In genomic region chr15:12223393-12223792, GRCm38 (mm10) we compare ENCODE assay signal across 25 mouse cellular contexts. TPM values are rescaled to one million over a fixed set of nuclear protein-coding genes. Genes with fewer than 3 reads are reported as not detected.
DNase-seq lines count a peak whose midpoint lies in the region; ATAC-seq and TF ChIP-seq lines count a peak whose summit lies in the region.
"Had no signal": no experiment of that assay in that cellular context is flagged by ENCODE, and none has a peak within 500 bp of the region (broad histone marks: within the 10 kb centered on the region; RNA-seq: fewer than 3 reads in every experiment).

No protein-coding gene starts in this region.

- DNase-seq in heart, adult 11 months: peak; percentile 86
- DNase-seq in heart, adult 2 months: no peak
- no peak for DNase-seq in hindbrain, embryonic 11.5 days (ENCODE audit: low spot score)
- no peak for DNase-seq in midbrain, embryonic 10.5 days (ENCODE audit: low spot score)
- no peak for DNase-seq in midbrain, postnatal 0 days (ENCODE audit: low spot score)
- DNase-seq: adrenal gland, adult 8-10 months; adrenal gland, postnatal 14 days; adrenal gland, postnatal 36 days; B cell, adult 2 months; cerebellum, adult 11-12 months; cerebellum, adult 2 months; cerebellum, adult 9-10 months; cerebellum, postnatal 10 days; cerebellum, postnatal 25 days had no signal

- H3K36me3 ChIP-seq in heart, adult 2 months (ENCODE audit: control insufficient read depth, insufficient read depth, low read length): no peaks in the 10 kb centered on the region
- H3K36me3 ChIP-seq in hindbrain, embryonic 11.5 days (ENCODE audit: control insufficient read depth, insufficient read depth, low read length): no peaks in the 10 kb centered on the region
- H3K36me3 ChIP-seq in hindbrain, embryonic 13.5 days: no peaks in the 10 kb centered on the region
- H3K36me3 ChIP-seq in midbrain, embryonic 10.5 days: no peaks in the 10 kb centered on the region
- H3K36me3 ChIP-seq in midbrain, embryonic 15.5 days (replicated peaks): no peaks in the 10 kb centered on the region
- no peaks in the 10 kb centered on the region for H3K36me3 ChIP-seq in midbrain, embryonic 12.5 days
- no peaks in the 10 kb centered on the region for H3K36me3 ChIP-seq in midbrain, postnatal 0 days (ENCODE audit: insufficient read depth, low read length)
- H3K36me3 ChIP-seq: embryonic facial prominence, embryonic 10.5 days; embryonic facial prominence, embryonic 12.5 days had no signal

- peaks cover 13% of the 10 kb centered on the region for H3K79me2 ChIP-seq in heart, adult 2 months (replicated peaks; ENCODE audit: control insufficient read depth, insufficient read depth, low read length)

- intact Hi-C loops in heart, adult 2 months (cut with DNase I): no loop called here

- H3K27ac ChIP-seq in heart, adult 2 months: no peak overlapping the region
- H3K27ac ChIP-seq in hindbrain, embryonic 11.5 days (ENCODE audit: low read depth, low read length): 0 out of 2 replicates have a peak overlapping the region, but pooled peaks have one; percentile 17
- no peak overlapping the region for H3K27ac ChIP-seq in hindbrain, embryonic 13.5 days
- peak overlapping the region; percentile 68 for H3K27ac ChIP-seq in midbrain, embryonic 10.5 days (replicated peaks)
- no peak overlapping the region for H3K27ac ChIP-seq in midbrain, embryonic 15.5 days
- 0 out of 2 replicates have a peak overlapping the region, but pooled peaks have one; percentile 15 for H3K27ac ChIP-seq in midbrain, embryonic 12.5 days (replicated peaks)
- no peak overlapping the region for H3K27ac ChIP-seq in midbrain, postnatal 0 days (ENCODE audit: low read depth, low read length)
- H3K27ac ChIP-seq: embryonic facial prominence, embryonic 10.5 days; forebrain, embryonic 13.5 days had no signal

- TF ChIP-seq POLR2A in heart, adult 2 months (IDR thresholded peaks at IDR 0.05; ENCODE audit: insufficient read depth, low read depth, low read length): no peak

- no peaks in the 10 kb centered on the region for H3K27me3 ChIP-seq in heart, adult 2 months (ENCODE audit: control insufficient read depth, insufficient read depth, low read length)
- no peaks in the 10 kb centered on the region for H3K27me3 ChIP-seq in hindbrain, embryonic 11.5 days (ENCODE audit: control insufficient read depth, insufficient read depth, low read length)
- no peaks in the 10 kb centered on the region for H3K27me3 ChIP-seq in hindbrain, embryonic 13.5 days
- H3K27me3 ChIP-seq in midbrain, embryonic 10.5 days (ENCODE audit: low read depth, poor library complexity, severe bottlenecking): no peaks in the 10 kb centered on the region
- H3K27me3 ChIP-seq in midbrain, embryonic 15.5 days (replicated peaks): no peaks in the 10 kb centered on the region
- H3K27me3 ChIP-seq in midbrain, embryonic 12.5 days: no peaks in the 10 kb centered on the region
- H3K27me3 ChIP-seq in midbrain, postnatal 0 days (ENCODE audit: insufficient read depth, low read length): no peaks in the 10 kb centered on the region
- H3K27me3 ChIP-seq: CH12.LX; embryonic facial prominence, embryonic 12.5 days; forebrain, embryonic 13.5 days; Patski had no signal

- no peak overlapping the region for H3K9ac ChIP-seq in heart, adult 2 months (ENCODE audit: low read depth, low read length)
- no peak overlapping the region for H3K9ac ChIP-seq in hindbrain, embryonic 11.5 days (ENCODE audit: low read depth, low read length)
- H3K9ac ChIP-seq in hindbrain, embryonic 13.5 days: no peak overlapping the region
- no peak overlapping the region for H3K9ac ChIP-seq in midbrain, embryonic 15.5 days
- H3K9ac ChIP-seq in midbrain, embryonic 12.5 days (replicated peaks): no peak overlapping the region
- H3K9ac ChIP-seq in midbrain, postnatal 0 days (replicated peaks; ENCODE audit: low read length, poor library complexity, severe bottlenecking): no peak overlapping the region
- H3K9ac ChIP-seq: embryonic facial prominence, embryonic 12.5 days had no signal

- 86% methylated on average over 6 of the region's 6 CpGs for WGBS in heart, adult 2 months
- 47% methylated on average over 6 of the region's 6 CpGs for whole genome bisulfite sequencing in hindbrain, embryonic 11.5 days
- WGBS in hindbrain, embryonic 13.5 days: 49% methylated on average over 6 of the region's 6 CpGs
- WGBS in midbrain, embryonic 10.5 days: 70% methylated on average over 6 of the region's 6 CpGs
- WGBS in midbrain, embryonic 15.5 days: 66% methylated on average over 6 of the region's 6 CpGs
- WGBS in midbrain, embryonic 12.5 days: 66% methylated on average over 6 of the region's 6 CpGs
- 61% methylated on average over 6 of the region's 6 CpGs for WGBS in midbrain, postnatal 0 days

- ATAC-seq in hindbrain, embryonic 11.5 days (ENCODE audit: low FRiP score): no peak
- ATAC-seq in hindbrain, embryonic 13.5 days (ENCODE audit: low FRiP score): no peak
- ATAC-seq in midbrain, embryonic 15.5 days (replicated peaks): no peak
- 0 out of 2 replicates have a peak, but pooled peaks have one; percentile 10 for ATAC-seq in midbrain, embryonic 12.5 days (ENCODE audit: low FRiP score, low read depth)
- no peak for ATAC-seq in midbrain, postnatal 0 days (ENCODE audit: low FRiP score)
- ATAC-seq: activated CD4-positive, CD25-positive, alpha-beta regulatory T cell, adult 4 months; CD4-positive, CD25-positive, alpha-beta regulatory T cell, adult 4 months; Patski had no signal

- H3K4me3 ChIP-seq in heart, adult 2 months: no peak overlapping the region
- no peak overlapping the region for H3K4me3 ChIP-seq in hindbrain, embryonic 11.5 days (ENCODE audit: low read depth, low read length)
- H3K4me3 ChIP-seq in hindbrain, embryonic 13.5 days: no peak overlapping the region
- H3K4me3 ChIP-seq in midbrain, embryonic 10.5 days: no peak overlapping the region
- no peak overlapping the region for H3K4me3 ChIP-seq in midbrain, embryonic 15.5 days
- no peak overlapping the region for H3K4me3 ChIP-seq in midbrain, embryonic 12.5 days
- no peak overlapping the region for H3K4me3 ChIP-seq in midbrain, postnatal 0 days (ENCODE audit: low read depth, low read length)
- H3K4me3 ChIP-seq: embryonic facial prominence, embryonic 10.5 days; embryonic facial prominence, embryonic 12.5 days; forebrain, embryonic 13.5 days had no signal

- H3K4me2 ChIP-seq in hindbrain, embryonic 11.5 days (replicated peaks; ENCODE audit: low read depth, low read length): no peak overlapping the region
- no peak overlapping the region for H3K4me2 ChIP-seq in hindbrain, embryonic 13.5 days
- H3K4me2 ChIP-seq in midbrain, embryonic 15.5 days: no peak overlapping the region
- H3K4me2 ChIP-seq in midbrain, embryonic 12.5 days (replicated peaks): no peak overlapping the region
- no peak overlapping the region for H3K4me2 ChIP-seq in midbrain, postnatal 0 days (ENCODE audit: low read depth, low read length, poor library complexity, severe bottlenecking)
- H3K4me2 ChIP-seq: embryonic facial prominence, embryonic 12.5 days; forebrain, embryonic 13.5 days had no signal

- no peak for TF ChIP-seq EP300 in heart, adult 2 months (IDR thresholded peaks at IDR 0.05; ENCODE audit: insufficient read depth, low read depth, low read length)

- H3K4me1 ChIP-seq in heart, adult 2 months (ENCODE audit: control insufficient read depth, insufficient read depth, low read length): peaks cover 29% of the 10 kb centered on the region
- H3K4me1 ChIP-seq in hindbrain, embryonic 11.5 days (replicated peaks; ENCODE audit: control insufficient read depth, insufficient read depth, low read length): peaks cover 2% of the 10 kb centered on the region; the same call in 1 of the 2 replicates
- peaks cover 42% of the 10 kb centered on the region for H3K4me1 ChIP-seq in hindbrain, embryonic 13.5 days (replicated peaks)
- H3K4me1 ChIP-seq in midbrain, embryonic 10.5 days: peaks cover 59% of the 10 kb centered on the region
- H3K4me1 ChIP-seq in midbrain, embryonic 15.5 days: peaks cover 28% of the 10 kb centered on the region
- H3K4me1 ChIP-seq in midbrain, embryonic 12.5 days: peaks cover 27% of the 10 kb centered on the region
- 0 out of 2 replicates have a peak, but pooled peaks cover 4% of the 10 kb centered on the region for H3K4me1 ChIP-seq in midbrain, postnatal 0 days (ENCODE audit: insufficient read depth, low read length)

- no peaks in the 10 kb centered on the region for H3K9me3 ChIP-seq in hindbrain, embryonic 11.5 days (ENCODE audit: control insufficient read depth, low read length)
- H3K9me3 ChIP-seq in hindbrain, embryonic 13.5 days: no peaks in the 10 kb centered on the region
- H3K9me3 ChIP-seq in midbrain, embryonic 10.5 days (replicated peaks): no peaks in the 10 kb centered on the region
- H3K9me3 ChIP-seq in midbrain, embryonic 15.5 days: no peaks in the 10 kb centered on the region
- H3K9me3 ChIP-seq in midbrain, embryonic 12.5 days: no peaks in the 10 kb centered on the region
- no peaks in the 10 kb centered on the region for H3K9me3 ChIP-seq in midbrain, postnatal 0 days (ENCODE audit: low read length)
- H3K9me3 ChIP-seq: embryonic facial prominence, embryonic 10.5 days; embryonic facial prominence, embryonic 12.5 days; forebrain, embryonic 13.5 days; G1E had no signal

- TF ChIP-seq CTCF in heart, adult 2 months (IDR thresholded peaks at IDR 0.05): no peak
- no peak for TF ChIP-seq CTCF in midbrain, postnatal 0 days (IDR thresholded peaks at IDR 0.05)

RNA-seq across cellular contexts. Expression of gene Mtmr12, which starts 18.6 kb away (rescaled TPM):
- total RNA-seq in heart, adult 2 months (2021): 1 to 10 TPM; 8.8 to 9.2 TPM
- polyA plus RNA-seq in heart, adult 2 months (2012; rRNA removed): 7.4 and 9.7 TPM in 2 replicates
- polyA plus RNA-seq in hindbrain, embryonic 11.5 days (2014; fragmentation: Nextera tagmentation; extraction: Ambion mirVana): 15.2 and 16.7 TPM in 2 replicates
- polyA plus RNA-seq in hindbrain, embryonic 13.5 days (2015; fragmentation: Nextera tagmentation; extraction: Ambion mirVana): 7.7 and 8.3 TPM in 2 replicates
- polyA plus RNA-seq in midbrain, embryonic 10.5 days (2016; fragmentation: Nextera tagmentation; extraction: Ambion mirVana): 18.0 and 18.7 TPM in 2 replicates
- polyA plus RNA-seq in midbrain, embryonic 15.5 days (2015; fragmentation: Nextera tagmentation; extraction: Ambion mirVana): 8.3 and 9.6 TPM in 2 replicates
- polyA plus RNA-seq in midbrain, embryonic 12.5 days (2016; fragmentation: Nextera tagmentation; extraction: Ambion mirVana): 17.3 and 18.3 TPM in 2 replicates
- 10.4 and 12.6 TPM in 2 replicates for total RNA-seq in midbrain, postnatal 0 days (2014; rRNA removed)
- polyA plus RNA-seq in midbrain, postnatal 0 days (2015; fragmentation: Nextera tagmentation; extraction: Ambion mirVana): 4.5 and 4.8 TPM in 2 replicates

Comparison
In these comparisons a context has a peak if more than half of its experiments do, and no peak if none do; other contexts are left out.
1. H3K27ac ChIP-seq: peak in hindbrain, embryonic 11.5 days (single experiment), midbrain, embryonic 10.5 days (single experiment) and midbrain, embryonic 12.5 days (single experiment); none in heart, adult 2 months (single experiment), hindbrain, embryonic 13.5 days (single experiment), midbrain, embryonic 15.5 days (single experiment) and midbrain, postnatal 0 days (single experiment).